Mouse (Mus musculus): ENCODE data around the gene Cplane1.
"Not testable (repeated sequence)": the region's sequence is repeated elsewhere in the genome, so short reads cannot be mapped to it uniquely, and the experiment has no call there.

Cplane1 gene

DNA sequence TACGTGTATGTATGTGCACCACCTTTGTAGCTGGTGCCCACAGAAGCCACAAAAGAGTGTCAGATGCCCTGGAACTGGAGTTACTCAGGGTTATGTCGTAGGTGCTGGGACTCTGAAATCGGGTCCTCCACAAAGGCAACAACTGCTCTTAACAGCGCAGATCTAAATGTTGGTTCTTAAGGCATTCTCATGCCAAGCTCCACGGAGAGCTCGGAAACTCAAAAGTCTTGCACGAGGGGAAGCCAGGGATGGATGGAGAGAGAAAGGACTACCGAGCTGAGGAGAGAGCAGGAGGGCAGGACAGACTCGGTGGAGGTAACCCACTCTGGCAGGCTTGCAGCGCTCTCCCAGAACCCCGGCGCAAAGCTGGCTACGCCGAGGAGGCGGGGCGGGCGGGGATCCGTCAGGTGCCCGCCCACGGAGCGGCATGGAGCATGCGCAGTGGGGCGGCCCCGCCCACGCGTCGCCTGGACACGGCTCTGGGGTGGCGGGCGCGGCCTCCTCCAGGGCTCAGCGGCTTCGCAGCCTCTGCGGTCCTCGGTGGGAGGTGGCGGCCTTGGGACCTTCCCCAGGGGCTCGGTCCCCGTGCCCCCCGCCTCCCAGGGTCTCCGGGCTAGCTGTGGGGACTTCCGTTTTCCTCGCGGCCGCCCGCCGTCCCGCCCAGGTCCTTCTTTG is at the start of gene Cplane1:
Gene Cplane1 (plus strand): TSS at position 516 of the 675 bp plus-strand sequence.
- DNase-seq: peak; percentile 93 to 96

DNA sequence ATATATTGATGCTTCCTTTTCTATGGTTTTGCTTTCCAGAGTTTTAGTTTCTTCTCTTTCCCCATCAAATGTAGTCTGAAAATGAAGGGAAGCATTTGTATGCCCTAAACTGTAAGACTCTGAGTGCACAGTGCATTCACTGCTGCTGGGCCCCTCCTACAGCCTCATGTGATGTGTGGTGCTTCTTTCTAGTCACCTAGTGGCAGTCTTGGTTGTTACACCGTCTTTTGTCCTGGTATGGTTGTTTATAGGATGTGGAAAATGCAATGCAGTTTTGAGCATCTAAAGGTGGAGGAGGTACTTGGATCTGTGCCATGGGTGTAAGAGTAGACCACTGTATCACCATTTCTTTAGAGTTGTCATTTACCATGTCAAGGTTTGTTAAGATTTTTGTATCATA is 39.6 kb upstream of the Cplane1 start:
- no peak for DNase-seq

DNA sequence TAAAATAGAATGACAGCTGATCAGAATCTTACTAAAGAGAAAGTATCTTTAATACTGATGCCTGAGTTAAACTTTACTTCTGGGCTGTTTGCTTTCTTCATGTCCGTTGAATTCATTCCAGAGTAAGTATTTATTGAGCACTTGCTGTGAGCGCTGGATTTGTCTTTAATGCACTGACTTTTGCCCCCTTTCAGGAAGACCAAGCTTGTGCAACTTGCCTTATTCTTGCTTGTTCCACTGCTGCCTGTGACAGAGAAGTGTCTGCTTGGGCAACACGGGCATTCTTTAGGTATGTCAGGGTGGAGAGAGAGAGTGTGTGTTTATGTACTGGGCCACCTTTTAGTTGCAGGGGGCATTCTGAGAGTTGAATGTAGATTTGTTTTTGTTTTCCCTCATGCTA is 37.6 kb upstream of the Cplane1 start:
- no peak for DNase-seq

DNA sequence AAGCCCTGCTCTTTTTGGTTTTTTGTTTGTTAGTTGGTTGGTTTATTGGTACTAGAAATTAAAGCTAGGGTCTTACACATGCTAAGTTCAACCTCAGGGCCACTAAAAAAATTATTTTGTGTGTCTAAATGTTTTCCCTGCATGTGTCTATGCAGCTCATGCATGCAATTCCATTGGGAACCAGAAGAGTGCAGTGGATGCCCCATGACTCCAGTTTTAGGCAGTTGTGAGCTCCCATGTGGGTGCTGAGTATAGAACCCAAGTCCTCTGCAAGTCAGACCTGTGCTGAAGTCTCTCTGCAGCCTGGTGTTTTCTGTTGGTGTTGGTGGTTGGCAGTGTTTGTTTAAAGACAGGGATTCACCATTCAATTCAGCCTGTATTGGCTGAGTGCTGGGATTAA is 37.1 kb upstream of the Cplane1 start:
- no peak for DNase-seq

DNA sequence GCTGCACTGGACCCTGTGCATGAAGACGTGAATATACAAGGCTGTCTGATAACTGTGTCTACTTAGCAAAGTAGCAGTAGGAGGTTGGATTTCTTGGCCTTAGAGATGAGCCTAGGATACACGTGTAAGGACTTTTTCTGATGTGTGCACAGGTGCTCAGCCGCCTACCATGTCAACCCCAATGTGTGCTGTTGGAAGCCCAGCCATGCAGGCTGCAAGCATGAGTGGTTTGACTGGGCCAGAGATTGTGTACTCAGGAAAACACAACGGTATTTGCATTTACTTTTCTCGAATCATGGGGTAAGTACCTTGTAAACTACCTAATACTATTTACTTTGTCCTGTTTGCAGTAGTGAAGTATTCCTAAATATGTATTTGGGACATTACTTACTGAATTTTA is 33.3 kb upstream of the Cplane1 start:
- DNase-seq: no peak

DNA sequence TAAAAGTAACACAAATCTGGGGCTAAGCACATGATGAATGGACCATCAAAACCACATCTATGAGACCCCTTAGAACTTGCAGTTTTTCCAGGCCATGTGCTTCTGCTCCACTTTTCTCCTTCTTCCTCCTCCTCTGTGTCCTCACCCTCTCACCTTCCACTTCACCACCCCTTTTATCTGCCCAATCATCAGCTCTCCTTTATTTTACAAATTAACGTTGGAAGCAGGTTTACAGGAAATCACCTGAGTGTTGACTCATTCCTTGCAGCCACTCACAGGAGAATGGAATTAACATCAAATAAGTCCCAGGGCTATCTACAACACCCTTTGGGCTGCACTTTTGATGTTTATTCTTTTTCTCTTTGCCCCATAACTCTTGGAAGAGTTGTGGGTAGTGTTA is 7.1 kb upstream of the Cplane1 start:
- DNase-seq: no peak

DNA sequence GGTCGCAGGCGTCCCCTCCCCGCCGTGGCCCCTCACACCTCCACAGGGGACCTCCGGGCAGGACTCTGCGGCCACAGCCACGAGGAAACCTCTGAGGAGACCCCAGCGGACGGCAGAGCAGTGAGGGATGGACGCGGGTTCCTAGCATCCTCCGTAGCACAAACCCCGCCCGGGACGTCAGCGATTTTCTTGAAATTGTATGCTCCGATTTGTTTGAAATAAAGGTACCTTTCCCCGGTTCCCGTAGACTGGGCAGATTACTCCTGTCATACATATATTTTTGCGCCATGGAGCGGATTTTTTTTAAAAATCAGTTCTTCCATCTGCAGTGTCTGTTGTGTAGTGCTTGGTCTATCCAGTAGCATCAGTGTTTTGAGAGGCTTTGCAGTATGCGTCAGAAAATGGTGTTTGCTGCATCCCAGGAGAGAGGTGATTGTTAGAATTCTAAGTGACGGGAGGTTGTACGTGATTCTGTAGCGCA is 400 bp downstream of the Cplane1 start:
- DNase-seq: peak in 1 of 2 experiments; percentile 26

DNA sequence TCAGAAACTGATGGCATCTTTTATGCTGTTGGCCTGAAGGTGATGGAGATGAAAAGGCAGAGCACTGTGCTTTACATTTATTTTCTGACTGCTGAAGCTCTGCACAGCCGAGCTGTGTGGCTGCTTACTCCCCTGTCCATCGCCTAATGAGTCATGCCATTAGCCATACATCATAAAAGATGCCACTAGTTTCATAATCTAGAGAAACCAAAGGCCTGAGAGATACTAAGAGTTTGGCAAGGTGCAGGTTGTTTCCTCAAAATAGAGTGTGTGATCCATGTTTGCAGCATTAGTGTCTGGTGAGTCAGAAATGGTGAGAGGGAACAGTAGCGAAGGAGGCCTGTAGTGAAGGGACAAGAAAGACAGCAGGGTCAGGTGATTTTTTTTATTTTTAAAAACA is 20.7 kb downstream of the Cplane1 start:
- no peak for DNase-seq

DNA sequence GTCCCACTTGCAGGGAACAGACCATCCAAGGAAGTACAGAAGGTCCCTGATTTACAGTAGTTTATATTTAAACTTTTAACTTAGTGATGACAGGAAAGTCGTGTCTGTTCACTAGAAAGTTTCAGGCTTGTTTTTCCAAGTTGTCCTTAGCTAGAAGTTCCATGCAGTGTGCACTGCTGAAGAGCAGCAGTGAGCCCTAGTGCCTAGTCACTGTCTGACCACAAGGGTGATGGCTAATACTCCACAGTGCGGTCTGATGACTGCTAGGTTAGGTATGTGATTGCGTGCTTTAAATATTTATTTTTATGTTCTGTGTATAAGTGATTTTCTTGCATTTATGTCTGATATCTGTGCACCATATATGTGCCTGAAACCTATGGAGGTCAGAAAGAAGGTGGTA is 21.5 kb downstream of the Cplane1 start:
- no peak for DNase-seq

DNA sequence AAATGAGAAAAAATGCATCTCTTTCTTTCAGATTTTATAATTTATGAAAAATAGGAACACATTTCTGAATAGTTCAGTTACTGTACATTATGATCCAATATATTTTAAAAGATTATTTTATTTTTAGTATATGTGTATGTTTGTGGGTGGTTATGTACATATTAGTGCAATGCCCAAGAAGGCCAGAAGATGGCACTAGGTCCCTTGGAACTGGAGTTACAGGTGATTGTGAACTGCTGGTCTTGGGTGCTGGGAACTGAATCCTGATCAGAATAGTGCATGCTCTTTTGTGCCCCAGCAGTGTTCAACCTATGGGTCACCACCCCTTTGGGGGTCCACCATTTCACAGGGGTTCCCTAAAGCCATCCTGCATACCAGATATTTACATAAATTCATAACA is 31.4 kb downstream of the Cplane1 start:
- no peak for DNase-seq

DNA sequence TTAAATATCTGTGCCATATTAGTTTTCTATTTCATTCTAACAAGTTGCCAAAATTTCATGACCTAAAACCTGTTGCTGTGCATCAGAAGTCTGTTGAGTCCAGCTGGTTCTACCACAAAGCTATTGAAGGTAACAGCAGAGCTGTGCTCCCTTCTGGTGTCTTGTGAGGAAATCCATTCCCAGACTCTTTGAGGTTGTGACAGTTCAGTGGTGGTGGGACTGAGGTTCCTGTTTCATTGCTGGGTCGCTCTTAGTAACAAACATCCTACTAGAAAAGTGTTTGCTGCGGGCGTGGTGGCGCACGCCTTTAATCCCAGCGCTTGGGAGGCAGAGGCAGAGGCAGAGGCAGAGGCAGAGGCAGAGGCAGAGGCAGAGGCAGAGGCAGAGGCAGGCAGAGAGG is 39.5 kb downstream of the Cplane1 start:
- no peak for DNase-seq

DNA sequence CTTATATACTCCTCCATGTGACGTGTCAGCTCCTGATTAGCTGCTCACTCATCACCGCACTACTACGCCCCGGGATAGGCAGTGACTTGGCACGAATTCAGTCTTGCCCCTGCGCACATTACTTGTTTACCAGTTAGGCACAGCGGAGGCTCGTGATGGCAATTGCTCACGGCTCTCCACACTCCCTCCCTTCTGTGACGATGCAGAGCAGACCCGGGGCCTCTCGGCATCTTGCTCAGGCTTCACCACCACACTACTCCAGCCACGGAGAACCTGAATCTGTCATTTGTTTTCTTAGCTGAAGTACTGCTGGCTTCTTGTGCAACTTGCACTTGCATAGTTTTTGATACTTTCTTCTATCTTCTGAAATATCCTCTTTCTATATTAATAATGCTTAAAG is 45.9 kb downstream of the Cplane1 start:
- DNase-seq: no peak

DNA sequence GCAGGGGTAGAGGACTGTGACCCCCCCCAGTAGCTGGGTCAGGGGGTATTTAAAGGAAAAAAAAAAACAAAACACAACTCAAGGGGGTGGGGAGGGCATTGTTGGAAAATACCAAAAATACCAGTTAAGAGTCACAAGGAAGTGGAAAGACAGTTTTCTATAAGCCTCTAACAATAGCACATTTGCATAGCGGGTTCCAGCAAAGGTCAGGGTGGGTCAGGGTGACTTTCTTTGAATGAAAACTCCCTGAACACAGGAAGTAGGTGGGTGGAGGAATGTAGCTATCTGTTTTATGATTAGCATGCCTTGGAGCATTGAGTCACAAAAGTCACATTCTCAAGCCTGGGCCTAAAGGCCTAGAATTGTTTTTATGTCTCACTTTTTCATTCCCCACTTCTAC is 65.3 kb downstream of the Cplane1 start:
- DNase-seq: not testable (repeated sequence)

DNA sequence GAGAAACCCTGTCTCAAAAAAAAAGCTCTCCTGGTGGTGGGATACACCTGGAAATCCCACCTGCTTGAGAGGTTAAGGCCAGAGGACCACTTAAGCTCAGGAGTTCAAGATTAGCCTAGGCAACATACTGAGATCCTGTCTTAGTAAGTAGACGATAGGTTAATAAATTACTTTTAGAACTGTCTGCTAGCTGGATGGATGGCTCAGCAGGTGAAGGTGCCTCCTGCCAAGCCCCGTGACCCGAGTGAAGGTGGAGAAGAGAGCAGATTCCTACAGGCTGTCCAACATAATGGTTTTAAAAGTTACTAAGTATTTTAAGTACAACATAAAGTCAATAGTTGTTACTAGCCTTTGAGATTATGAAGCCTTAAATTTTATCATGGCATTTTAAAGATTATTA is 97.0 kb downstream of the Cplane1 start:
- DNase-seq: peak; percentile 71 to 88

DNA sequence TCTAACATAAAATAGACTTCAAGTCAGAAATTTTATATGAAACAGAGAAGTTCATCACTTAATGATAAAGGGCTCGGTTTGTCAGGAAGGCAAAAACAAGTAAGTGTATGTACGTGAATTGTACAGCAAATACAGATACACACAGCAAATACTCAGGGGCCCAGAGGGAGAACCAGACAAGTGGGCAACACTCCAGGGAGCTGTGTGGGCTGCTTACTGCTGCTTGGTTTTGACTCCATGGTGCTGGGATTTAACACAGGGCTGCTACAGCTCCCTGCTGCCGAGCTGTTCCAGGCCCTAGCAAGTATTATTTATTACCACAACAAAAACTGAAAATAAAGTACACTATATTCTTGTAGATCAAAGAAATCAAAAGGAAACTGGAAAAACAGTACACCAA is 98.3 kb downstream of the Cplane1 start:
- DNase-seq: no peak

DNA sequence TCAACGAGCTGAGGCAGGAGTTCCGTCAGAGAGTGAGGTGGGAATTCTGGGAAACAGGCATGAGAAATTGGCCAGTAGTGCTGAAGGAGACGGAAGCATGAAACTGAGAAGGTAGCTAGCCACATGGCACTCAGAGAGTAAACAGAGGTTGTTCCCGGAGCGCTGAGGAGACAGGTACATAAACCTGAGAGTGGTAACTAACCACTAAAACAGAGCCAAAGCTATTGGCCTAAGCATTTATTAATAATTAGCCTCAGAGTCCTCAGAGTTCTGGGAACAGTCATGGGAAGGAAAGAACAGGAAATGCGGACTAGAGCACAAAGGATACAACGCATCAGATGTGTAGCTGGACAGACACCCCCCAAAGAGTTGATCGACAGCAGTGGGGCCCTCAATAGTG is 99.3 kb downstream of the Cplane1 start:
- no peak for DNase-seq

DNA sequence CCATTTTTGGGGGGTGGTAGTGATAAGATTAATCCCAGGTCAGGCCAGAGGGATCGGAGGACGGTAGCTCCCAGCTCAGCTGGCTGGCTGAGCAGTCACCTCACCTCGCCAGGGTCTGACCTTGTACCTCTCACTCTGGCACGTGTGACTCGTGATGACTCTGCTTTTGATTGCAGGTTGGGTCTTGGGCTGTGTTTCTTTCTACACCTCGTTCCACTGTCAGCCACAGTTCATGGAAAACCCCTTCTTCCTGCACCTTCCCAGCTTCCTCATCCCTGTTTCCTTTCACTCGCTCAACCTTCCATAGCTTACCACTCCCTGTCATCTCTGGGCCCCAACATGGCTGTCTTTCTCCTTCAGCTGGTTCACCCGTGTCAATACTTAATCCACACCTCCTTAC is 103.0 kb downstream of the Cplane1 start:
- no peak for DNase-seq

DNA sequence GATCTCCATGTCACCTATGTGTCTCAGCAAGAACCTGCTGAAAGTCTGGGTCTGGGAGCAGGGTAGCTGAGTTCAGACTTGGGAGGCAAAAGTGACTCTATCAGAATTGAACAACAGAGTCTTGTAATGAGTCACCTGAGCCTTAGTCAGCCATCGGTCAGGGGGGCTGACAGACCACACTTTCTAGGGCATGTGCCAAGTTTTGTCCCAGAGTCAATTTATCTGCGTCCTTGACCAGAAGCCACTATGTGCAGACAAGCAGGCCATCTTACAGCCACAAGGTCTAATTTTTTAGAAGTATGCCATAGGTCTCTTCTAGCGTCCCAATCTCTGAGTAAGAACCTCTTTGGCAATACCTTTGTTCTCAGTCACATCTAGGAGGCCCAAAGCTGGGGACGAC is 109.0 kb downstream of the Cplane1 start:
- not testable (repeated sequence) for DNase-seq

DNA sequence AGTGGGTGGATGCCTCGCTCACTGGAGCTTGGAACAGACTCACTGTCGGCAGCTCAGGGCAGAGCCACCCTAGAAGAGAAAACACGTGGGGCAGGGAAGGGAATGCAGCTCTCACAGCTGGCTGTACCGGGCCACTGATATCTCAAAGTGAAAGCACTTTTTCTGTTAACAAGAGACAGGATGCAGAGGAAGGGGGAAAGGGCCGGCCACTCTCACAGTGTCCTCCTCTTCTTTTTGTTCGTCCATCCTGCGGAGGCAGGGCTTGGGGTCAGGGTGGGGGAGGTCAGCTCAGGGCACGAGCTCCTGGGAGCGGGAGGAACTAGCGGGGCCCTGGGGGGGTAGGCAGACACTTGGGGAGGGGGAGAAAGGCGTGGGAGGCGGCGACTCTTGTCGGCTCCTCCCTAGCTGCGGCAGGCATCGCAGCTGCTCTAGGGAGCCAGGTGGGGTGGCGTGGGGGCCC is 110.4 kb downstream of the Cplane1 start:
- peak; percentile 19 to 59 for DNase-seq

DNA sequence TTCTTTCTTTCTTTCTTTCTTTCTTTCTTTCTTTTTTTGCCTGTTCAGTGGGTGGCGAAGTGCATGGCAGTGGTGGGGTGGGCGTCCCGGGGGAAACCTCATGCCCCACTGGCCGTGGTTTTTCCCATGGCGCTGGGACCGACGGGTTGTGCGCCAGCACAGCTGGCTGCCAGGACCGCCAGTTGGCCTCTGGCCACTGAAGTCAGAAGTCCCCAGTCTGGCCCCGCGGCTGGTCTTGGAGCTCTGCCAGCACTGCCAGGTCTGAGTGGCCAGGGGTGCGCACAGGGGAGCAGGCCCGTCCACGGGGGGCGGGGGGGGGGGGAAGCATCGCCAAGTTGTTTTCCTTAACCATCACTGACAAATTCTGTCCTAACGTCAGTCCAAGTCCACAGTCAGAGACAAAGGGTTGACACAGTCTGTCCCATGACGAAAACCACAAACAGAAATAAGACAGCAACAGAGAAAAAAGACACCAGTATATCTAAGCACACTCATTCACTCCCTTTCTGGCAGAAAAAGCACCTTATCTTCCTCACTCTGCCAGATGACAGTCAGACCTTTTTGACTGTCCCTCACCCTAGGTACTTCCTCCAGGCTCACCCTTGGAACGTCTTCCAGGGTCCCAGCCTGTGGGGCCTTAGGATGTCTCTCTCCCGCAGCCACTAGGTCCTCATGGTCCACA is 111.2 kb downstream of the Cplane1 start:
- DNase-seq: peak; percentile 82 to 91

DNA sequence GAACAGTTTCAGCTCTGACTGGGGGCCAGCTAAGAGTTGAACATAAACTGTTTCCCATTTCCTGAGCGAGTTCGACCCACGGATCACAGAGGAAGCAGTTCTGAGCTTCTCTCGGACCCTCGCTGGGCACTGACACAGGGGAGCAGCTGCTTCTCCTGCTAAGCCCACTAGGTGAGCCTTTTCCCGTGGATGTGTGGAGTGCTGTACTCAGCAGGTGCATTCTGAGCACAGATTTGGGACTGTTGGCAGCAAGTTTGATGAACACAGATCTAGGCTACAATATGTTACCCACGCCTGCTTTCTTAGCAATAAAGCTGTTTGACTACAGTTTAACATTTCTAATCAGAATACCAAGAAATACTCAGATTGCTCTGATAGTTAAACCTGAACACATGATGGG is 112.8 kb downstream of the Cplane1 start:
- no peak for DNase-seq

DNA sequence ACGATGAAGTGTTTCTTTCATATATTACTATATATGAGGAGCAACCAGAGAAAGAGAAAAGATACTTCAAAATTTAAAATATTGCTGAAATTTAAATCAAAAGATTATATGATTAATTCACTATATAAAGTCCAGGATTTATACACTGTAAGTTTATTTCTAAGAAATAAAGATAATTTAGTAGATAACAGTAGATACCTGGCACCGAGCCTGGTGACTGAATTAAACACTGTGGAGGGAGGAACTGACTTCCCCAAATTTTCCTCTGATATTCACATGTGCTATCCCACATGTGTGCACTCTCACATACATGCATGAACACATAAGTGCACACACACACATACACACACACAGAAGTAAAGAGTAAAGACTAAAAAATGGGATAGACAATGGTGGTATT is 113.2 kb downstream of the Cplane1 start:
- no peak for DNase-seq

DNA sequence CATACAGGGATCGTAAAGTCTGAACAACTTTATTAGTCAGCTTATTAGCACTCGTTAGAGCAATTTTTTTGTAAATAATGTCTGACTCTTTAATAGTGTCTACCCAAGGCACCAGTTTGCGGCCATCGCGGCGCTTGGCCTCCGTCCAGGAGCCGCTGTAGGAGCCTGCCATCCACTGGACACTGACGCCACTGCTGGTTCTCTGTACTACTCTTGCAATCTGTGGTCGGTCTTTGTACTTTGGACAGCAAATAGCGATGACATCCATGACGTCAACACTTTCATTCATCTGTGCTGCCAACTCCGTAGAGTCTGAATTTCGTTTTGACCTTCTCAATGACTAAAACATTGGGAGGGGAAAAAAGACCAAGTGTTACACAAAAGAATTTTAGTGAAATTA is 122.3 kb downstream of the Cplane1 start:
- no peak for DNase-seq

DNA sequence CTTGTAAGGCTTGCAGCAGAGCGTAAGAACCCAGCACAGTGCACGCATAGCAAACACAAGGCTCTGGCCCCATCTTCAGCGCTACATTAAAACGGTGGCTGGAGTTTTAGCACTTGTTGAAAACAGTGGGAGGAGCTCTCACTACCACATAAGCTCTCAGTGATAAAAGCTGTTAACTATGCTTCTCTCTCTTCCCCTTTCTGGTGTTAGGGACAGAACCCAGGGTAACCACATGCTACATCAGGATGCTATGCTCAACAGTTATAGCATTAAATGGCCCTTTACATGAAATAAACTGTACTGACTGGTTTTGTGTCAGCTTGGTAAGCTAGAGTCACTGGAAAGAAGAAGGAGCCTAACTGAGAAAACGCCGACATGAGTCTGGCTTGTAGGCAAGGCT is 125.2 kb downstream of the Cplane1 start:
- no peak for DNase-seq

DNA sequence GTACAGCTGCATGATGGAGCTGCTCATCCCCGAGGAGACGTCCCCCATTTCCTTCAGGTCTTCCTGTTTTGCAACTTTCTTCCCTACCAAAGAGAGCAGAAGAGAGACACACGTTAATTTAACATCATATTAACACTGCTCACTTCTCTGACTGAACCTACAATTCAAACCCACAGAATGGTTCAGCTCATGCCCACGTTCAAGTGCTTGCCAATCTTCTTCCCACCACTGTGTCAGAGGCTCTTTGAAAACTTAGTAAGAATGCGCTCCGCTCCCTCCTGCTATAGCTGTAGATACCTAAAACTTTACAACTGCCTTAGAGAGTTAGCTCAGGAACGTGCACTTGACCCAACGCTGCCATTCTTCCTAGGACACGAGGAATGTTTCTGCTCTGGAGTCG is 134.0 kb downstream of the Cplane1 start:
- DNase-seq: no peak

Measured in kidney, postnatal 25 days (tissue).